In genomic region chr11:32990201-32990600, GRCm38 (mm10) we compare ENCODE assay signal across 15 mouse cellular contexts.
"Had no signal": no experiment of that assay in that cellular context is flagged by ENCODE, and none has a peak within 500 bp of the region (broad histone marks: within the 10 kb centered on the region; RNA-seq: fewer than 3 reads in every experiment).

No protein-coding gene starts in this region.

- DNase-seq: kidney, adult 8-10 months; kidney, postnatal 10 days; kidney, postnatal 36 days; layer of hippocampus, postnatal 36 days; liver, embryonic 13.5 days; lung, embryonic 14.5 days; lung, postnatal 36 days; midbrain, embryonic 14.5 days; thymus, adult 2 months; thymus, postnatal 14 days; thymus, postnatal 4 days had no signal

- H3K9me3 ChIP-seq: kidney, embryonic 15.5 days; liver, embryonic 13.5 days had no signal

- H3K36me3 ChIP-seq: kidney, embryonic 15.5 days; liver, embryonic 13.5 days had no signal

- H3K4me1 ChIP-seq: kidney, embryonic 15.5 days; liver, embryonic 13.5 days had no signal

- H3K4me3 ChIP-seq: kidney, embryonic 15.5 days; left cerebral cortex, adult 2 months; liver, embryonic 13.5 days had no signal

- H3K4me2 ChIP-seq: kidney, embryonic 15.5 days; liver, embryonic 13.5 days; lung, embryonic 14.5 days; midbrain, embryonic 11.5 days had no signal

- H3K27me3 ChIP-seq: kidney, embryonic 15.5 days; liver, embryonic 13.5 days had no signal

- H3K27ac ChIP-seq: kidney, embryonic 15.5 days; left cerebral cortex, adult 2 months; liver, embryonic 13.5 days; stomach, postnatal 0 days had no signal

- H3K9ac ChIP-seq: kidney, embryonic 15.5 days; liver, embryonic 13.5 days; lung, embryonic 14.5 days had no signal
